Mouse (Mus musculus) G1E (cell line): ENCODE measurements at regions not wholly inside any gene's neighbourhood (a gene's known extent, or its start where the extent isn't known, plus 50 kb on each side); places are given as distances from the start of the nearest gene placed in this dataset.

Experiments used
- CTCF ChIP-seq: IDR thresholded peaks from 2 replicates; pipeline ENCODE4 v1.5.1; 2012; ENCODE audit warnings: low read depth, low read length, inconsistent platforms, mixed read lengths
- GATA1 ChIP-seq: IDR thresholded peaks from 2 replicates; pipeline ENCODE4 v1.6.1; 2012; ENCODE audit warnings: borderline replicate concordance, low read length, inconsistent platforms, mixed read lengths
- TAL1 ChIP-seq: conservative IDR thresholded peaks from 2 replicates; pipeline ENCODE4 v1.6.1; 2012; ENCODE audit warnings: low read depth, low read length, inconsistent platforms, mixed read lengths

- TF ChIP-seq TAL1 (no peak), GATA1 (no peak), CTCF (no peak)
These were observed 102.6 kb downstream of the 4933412E24Rik start for GRCm38 (mm10) chr15:59913860-59914259.
